14 mouse cellular contexts compared by ENCODE assay signal in genomic region chr2:156199944-156200343, GRCm38 (mm10). TPM values are rescaled to one million over a fixed set of nuclear protein-coding genes. Genes with fewer than 3 reads are reported as not detected.
DNase-seq lines count a peak whose midpoint lies in the region; ATAC-seq lines count a peak whose summit lies in the region.
"Had no signal": no experiment of that assay in that cellular context is flagged by ENCODE, and none has a peak within 500 bp of the region (broad histone marks: within the 10 kb centered on the region; RNA-seq: fewer than 3 reads in every experiment).

No protein-coding gene starts in this region.

- WGBS in forebrain, embryonic 13.5 days, result 56% methylated on average over 3 of the region's 3 CpGs
- 70% methylated on average over 3 of the region's 3 CpGs for WGBS in forebrain, embryonic 11.5 days
- WGBS in limb, embryonic 11.5 days, result 42% methylated on average over 3 of the region's 3 CpGs
- 82% methylated on average over 3 of the region's 3 CpGs for WGBS in limb, embryonic 10.5 days
- WGBS in limb, embryonic 12.5 days, result 29% methylated on average over 3 of the region's 3 CpGs

- H3K27me3 ChIP-seq in forebrain, embryonic 13.5 days, result no peaks in the 10 kb centered on the region
- H3K27me3 ChIP-seq in forebrain, embryonic 11.5 days (ENCODE audit: control insufficient read depth, insufficient read depth, low read length), result no peaks in the 10 kb centered on the region
- H3K27me3 ChIP-seq in limb, embryonic 11.5 days (ENCODE audit: control insufficient read depth, insufficient read depth, low read length), result no peaks in the 10 kb centered on the region
- no peaks in the 10 kb centered on the region for H3K27me3 ChIP-seq in limb, embryonic 10.5 days (ENCODE audit: low read depth, poor library complexity, severe bottlenecking)
- H3K27me3 ChIP-seq in limb, embryonic 12.5 days, result no peaks in the 10 kb centered on the region
- H3K27me3 ChIP-seq: forebrain, embryonic 12.5 days; midbrain, embryonic 12.5 days had no signal

- peaks cover 20% of the 10 kb centered on the region for H3K36me3 ChIP-seq in forebrain, embryonic 13.5 days (ENCODE audit: poor library complexity, severe bottlenecking)
- no peaks in the 10 kb centered on the region for H3K36me3 ChIP-seq in forebrain, embryonic 11.5 days (ENCODE audit: control insufficient read depth, insufficient read depth, low read length)
- peaks cover 8% of the 10 kb centered on the region for H3K36me3 ChIP-seq in limb, embryonic 11.5 days (ENCODE audit: control insufficient read depth, insufficient read depth, low read length)
- peaks cover 46% of the 10 kb centered on the region for H3K36me3 ChIP-seq in limb, embryonic 10.5 days
- peaks cover 21% of the 10 kb centered on the region for H3K36me3 ChIP-seq in limb, embryonic 12.5 days

- no peak overlapping the region for H3K4me3 ChIP-seq in forebrain, embryonic 13.5 days
- no peak overlapping the region for H3K4me3 ChIP-seq in forebrain, embryonic 11.5 days (ENCODE audit: low read depth, low read length)
- no peak overlapping the region for H3K4me3 ChIP-seq in limb, embryonic 11.5 days (ENCODE audit: low read depth, low read length)
- no peak overlapping the region for H3K4me3 ChIP-seq in limb, embryonic 10.5 days
- no peak overlapping the region for H3K4me3 ChIP-seq in limb, embryonic 12.5 days (replicated peaks)
- H3K4me3 ChIP-seq: forebrain, embryonic 12.5 days; midbrain, embryonic 12.5 days had no signal

- no peaks in the 10 kb centered on the region for H3K9me3 ChIP-seq in forebrain, embryonic 13.5 days (replicated peaks)
- H3K9me3 ChIP-seq in forebrain, embryonic 11.5 days (ENCODE audit: control insufficient read depth, low read length), result no peaks in the 10 kb centered on the region
- H3K9me3 ChIP-seq in limb, embryonic 11.5 days (ENCODE audit: control insufficient read depth, low read length), result no peaks in the 10 kb centered on the region
- H3K9me3 ChIP-seq in limb, embryonic 10.5 days (replicated peaks), result no peaks in the 10 kb centered on the region
- H3K9me3 ChIP-seq in limb, embryonic 12.5 days, result no peaks in the 10 kb centered on the region
- H3K9me3 ChIP-seq: forebrain, embryonic 12.5 days; midbrain, embryonic 12.5 days had no signal

- H3K27ac ChIP-seq in forebrain, embryonic 13.5 days, result no peak overlapping the region
- H3K27ac ChIP-seq in forebrain, embryonic 11.5 days (ENCODE audit: low read depth, low read length), result no peak overlapping the region
- H3K27ac ChIP-seq in limb, embryonic 11.5 days (replicated peaks; ENCODE audit: low read depth, low read length), result no peak overlapping the region
- H3K27ac ChIP-seq in limb, embryonic 10.5 days, result no peak overlapping the region; the same call in 1 of the 2 replicates
- peak overlapping the region; percentile 68 for H3K27ac ChIP-seq in limb, embryonic 12.5 days
- H3K27ac ChIP-seq: forebrain, embryonic 12.5 days; midbrain, embryonic 12.5 days had no signal

- no peak overlapping the region for H3K9ac ChIP-seq in forebrain, embryonic 13.5 days
- no peak overlapping the region for H3K9ac ChIP-seq in forebrain, embryonic 11.5 days (ENCODE audit: low read length)
- H3K9ac ChIP-seq in limb, embryonic 11.5 days (ENCODE audit: low read length), result no peak overlapping the region
- no peak overlapping the region for H3K9ac ChIP-seq in limb, embryonic 12.5 days (replicated peaks)
- H3K9ac ChIP-seq: forebrain, embryonic 12.5 days; liver, postnatal 0 days; midbrain, embryonic 12.5 days had no signal

- DNase-seq in forebrain, embryonic 11.5 days (ENCODE audit: low spot score), result no peak
- DNase-seq in limb, embryonic 11.5 days (ENCODE audit: low spot score), result peak; percentile 33
- DNase-seq in limb, embryonic 10.5 days (ENCODE audit: low spot score), result no peak
- DNase-seq in adipocyte (ENCODE audit: low spot score), result peak; percentile 53
- no peak for DNase-seq in frontal cortex, postnatal 25 days (ENCODE audit: low spot score in 2 of 2)
- no peak for DNase-seq in frontal cortex, postnatal 36 days (ENCODE audit: low spot score in 2 of 2)
- DNase-seq: B cell, adult 2 months; heart, postnatal 14 days; liver, postnatal 0 days had no signal

- H3K4me1 ChIP-seq in forebrain, embryonic 13.5 days, result peaks cover 46% of the 10 kb centered on the region
- peaks cover 4% of the 10 kb centered on the region; the same call in 1 of the 2 replicates for H3K4me1 ChIP-seq in forebrain, embryonic 11.5 days (replicated peaks; ENCODE audit: control insufficient read depth, insufficient read depth, low read length)
- H3K4me1 ChIP-seq in limb, embryonic 11.5 days (ENCODE audit: control insufficient read depth, insufficient read depth, low read length), result peaks cover 15% of the 10 kb centered on the region
- H3K4me1 ChIP-seq in limb, embryonic 10.5 days, result peaks cover 44% of the 10 kb centered on the region
- peaks cover 45% of the 10 kb centered on the region for H3K4me1 ChIP-seq in limb, embryonic 12.5 days (replicated peaks)

- ATAC-seq in forebrain, embryonic 13.5 days, result no peak
- no peak for ATAC-seq in forebrain, embryonic 11.5 days (replicated peaks; ENCODE audit: low FRiP score)
- ATAC-seq in limb, embryonic 11.5 days (ENCODE audit: insufficient number of reproducible peaks, low FRiP score, low TSS enrichment, low read depth), result no peak
- no peak for ATAC-seq in limb, embryonic 12.5 days (ENCODE audit: insufficient number of reproducible peaks, insufficient read depth, low FRiP score, low TSS enrichment, low read depth)
- ATAC-seq: intestine, embryonic 16.5 days; liver, postnatal 0 days had no signal

- 0 out of 2 replicates have a peak overlapping the region, but pooled peaks have one; percentile 6 for H3K4me2 ChIP-seq in forebrain, embryonic 13.5 days
- no peak overlapping the region for H3K4me2 ChIP-seq in forebrain, embryonic 11.5 days (ENCODE audit: low read depth, low read length, severe bottlenecking)
- H3K4me2 ChIP-seq in limb, embryonic 11.5 days (ENCODE audit: low read depth, severe bottlenecking), result no peak overlapping the region
- 0 out of 2 replicates have a peak overlapping the region, but pooled peaks have one; percentile 13 for H3K4me2 ChIP-seq in limb, embryonic 12.5 days
- H3K4me2 ChIP-seq: forebrain, embryonic 12.5 days; midbrain, embryonic 12.5 days had no signal

RNA-seq across cellular contexts. Expression of gene Phf20, which starts 3.7 kb away (rescaled TPM):
- 130 and 133 TPM in 2 replicates for polyA plus RNA-seq in forebrain, embryonic 13.5 days (2015; fragmentation: Nextera tagmentation; extraction: Ambion mirVana)
- polyA plus RNA-seq in forebrain, embryonic 11.5 days (2014; fragmentation: Nextera tagmentation; extraction: Ambion mirVana), result 87.7 and 92.9 TPM in 2 replicates
- polyA plus RNA-seq in limb, embryonic 11.5 days (2014; fragmentation: Nextera tagmentation; extraction: Ambion mirVana), result 81.0 and 89.2 TPM in 2 replicates
- polyA plus RNA-seq in limb, embryonic 10.5 days (2016; fragmentation: Nextera tagmentation; extraction: Ambion mirVana), result 68.1 and 75.5 TPM in 2 replicates
- 84.3 and 88.3 TPM in 2 replicates for polyA plus RNA-seq in limb, embryonic 12.5 days (2016; fragmentation: Nextera tagmentation; extraction: Ambion mirVana)

RNA-seq across cellular contexts. Expression of gene Rbm39, which starts 19.9 kb away (rescaled TPM):
- polyA plus RNA-seq in forebrain, embryonic 13.5 days (2015; fragmentation: Nextera tagmentation; extraction: Ambion mirVana), result 686 and 711 TPM in 2 replicates
- 630 and 681 TPM in 2 replicates for polyA plus RNA-seq in forebrain, embryonic 11.5 days (2014; fragmentation: Nextera tagmentation; extraction: Ambion mirVana)
- polyA plus RNA-seq in limb, embryonic 11.5 days (2014; fragmentation: Nextera tagmentation; extraction: Ambion mirVana), result 723 and 726 TPM in 2 replicates
- polyA plus RNA-seq in limb, embryonic 10.5 days (2016; fragmentation: Nextera tagmentation; extraction: Ambion mirVana), result 469 and 559 TPM in 2 replicates
- 757 and 825 TPM in 2 replicates for polyA plus RNA-seq in limb, embryonic 12.5 days (2016; fragmentation: Nextera tagmentation; extraction: Ambion mirVana)

RNA-seq across cellular contexts. Expression of gene Nfs1, which starts 56.0 kb away (rescaled TPM):
- polyA plus RNA-seq in forebrain, embryonic 13.5 days (2015; fragmentation: Nextera tagmentation; extraction: Ambion mirVana), result 36.7 and 38.8 TPM in 2 replicates
- polyA plus RNA-seq in forebrain, embryonic 11.5 days (2014; fragmentation: Nextera tagmentation; extraction: Ambion mirVana), result 37.2 and 38.3 TPM in 2 replicates
- polyA plus RNA-seq in limb, embryonic 11.5 days (2014; fragmentation: Nextera tagmentation; extraction: Ambion mirVana), result 33.0 and 34.9 TPM in 2 replicates
- polyA plus RNA-seq in limb, embryonic 10.5 days (2016; fragmentation: Nextera tagmentation; extraction: Ambion mirVana), result 38.2 and 43.2 TPM in 2 replicates
- 32.9 and 33.7 TPM in 2 replicates for polyA plus RNA-seq in limb, embryonic 12.5 days (2016; fragmentation: Nextera tagmentation; extraction: Ambion mirVana)

RNA-seq across cellular contexts. Expression of gene Romo1, which starts 56.1 kb away (rescaled TPM):
- 389 and 451 TPM in 2 replicates for polyA plus RNA-seq in forebrain, embryonic 13.5 days (2015; fragmentation: Nextera tagmentation; extraction: Ambion mirVana)
- 345 and 347 TPM in 2 replicates for polyA plus RNA-seq in forebrain, embryonic 11.5 days (2014; fragmentation: Nextera tagmentation; extraction: Ambion mirVana)
- polyA plus RNA-seq in limb, embryonic 11.5 days (2014; fragmentation: Nextera tagmentation; extraction: Ambion mirVana), result 408 and 417 TPM in 2 replicates
- 380 and 410 TPM in 2 replicates for polyA plus RNA-seq in limb, embryonic 10.5 days (2016; fragmentation: Nextera tagmentation; extraction: Ambion mirVana)
- 447 and 463 TPM in 2 replicates for polyA plus RNA-seq in limb, embryonic 12.5 days (2016; fragmentation: Nextera tagmentation; extraction: Ambion mirVana)

Comparison
In these comparisons a context has a peak if more than half of its experiments do, and no peak if none do; other contexts are left out.
1. H3K4me2 ChIP-seq: peak in forebrain, embryonic 13.5 days (single experiment) and limb, embryonic 12.5 days (single experiment); none in forebrain, embryonic 11.5 days (single experiment) and limb, embryonic 11.5 days (single experiment).
2. DNase-seq: peak in limb, embryonic 11.5 days (single experiment) and adipocyte (single experiment); none in forebrain, embryonic 11.5 days (single experiment), limb, embryonic 10.5 days (single experiment), frontal cortex, postnatal 25 days (0 of 2) and frontal cortex, postnatal 36 days (0 of 2).